Mouse (Mus musculus): ENCODE measurements around the gene Csgalnact2. TPM values are rescaled to one million over a fixed set of nuclear protein-coding genes. Genes with fewer than 3 reads are reported as not detected.

Csgalnact2 gene
- polyA plus RNA-seq, 1 experiment from 2014 or later: 6.6 TPM

GRCm38 (mm10) chr6:118066199-118067081 lies 72.5 kb downstream of the Csgalnact2 start:
- Histone ChIP-seq H3K36me3 (replicated peaks) (no peaks in the 10 kb centered on the region), H3K4me3 (peak overlapping the region; percentile 56), H3K27me3 (replicated peaks; ENCODE audit: low read depth, poor library complexity, severe bottlenecking) (peaks cover 50% of the 10 kb centered on the region), H3K27ac (replicated peaks) (no peak overlapping the region), H3K9me3 (no peaks in the 10 kb centered on the region), H3K4me1 (peaks cover 27% of the 10 kb centered on the region)
- WGBS: 2% methylated on average over 40 of the region's 40 CpGs
- DNase-seq (ENCODE audit: low spot score): peak; percentile 56

DNA sequence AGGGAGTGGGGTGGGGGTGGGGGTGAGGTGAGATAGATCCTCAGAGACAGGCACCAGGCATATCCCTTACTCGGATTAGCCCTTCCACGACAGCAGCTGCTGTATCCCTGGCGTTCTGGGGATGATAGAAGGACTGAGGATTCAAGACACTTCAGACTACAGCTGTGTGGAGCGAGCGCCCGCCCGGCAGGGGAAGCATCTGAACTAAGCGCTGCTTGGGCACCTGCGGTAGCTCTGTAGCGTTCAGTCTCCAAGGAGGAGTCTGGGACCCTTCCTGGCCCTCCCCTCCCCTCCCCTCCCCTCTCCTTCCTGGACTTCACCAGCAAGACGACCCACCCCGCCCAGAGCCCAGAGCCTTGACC lies 73.1 kb downstream of the Csgalnact2 start:
- no peak overlapping the region for H3K27ac ChIP-seq (replicated peaks)
- no peak for DNase-seq (ENCODE audit: low spot score)
- no peaks in the 10 kb centered on the region for H3K36me3 ChIP-seq (replicated peaks)
- no peaks in the 10 kb centered on the region for H3K9me3 ChIP-seq
- peaks cover 27% of the 10 kb centered on the region for H3K4me1 ChIP-seq
- 2% methylated on average over 12 of the region's 12 CpGs for WGBS
- peaks cover 50% of the 10 kb centered on the region for H3K27me3 ChIP-seq (replicated peaks; ENCODE audit: low read depth, poor library complexity, severe bottlenecking)
- peak overlapping the region; percentile 56 for H3K4me3 ChIP-seq

- Histone ChIP-seq H3K9me3 (no peaks in the 10 kb centered on the region), H3K27ac (replicated peaks) (no peak overlapping the region), H3K4me1 (peaks cover 24% of the 10 kb centered on the region), H3K36me3 (replicated peaks) (no peaks in the 10 kb centered on the region), H3K4me3 (peak overlapping the region; percentile 56; the same call in 1 of the 2 replicates), H3K27me3 (replicated peaks; ENCODE audit: low read depth, poor library complexity, severe bottlenecking) (peaks cover 50% of the 10 kb centered on the region)
- peak; percentile 65 for DNase-seq (ENCODE audit: low spot score)
- 16% methylated on average over 7 of the region's 7 CpGs for WGBS
Observed at GRCm38 (mm10) chr6:118064968-118065530, 73.9 kb downstream of the Csgalnact2 start.

- H3K27me3 ChIP-seq (replicated peaks; ENCODE audit: low read depth, poor library complexity, severe bottlenecking): peaks cover 45% of the 10 kb centered on the region
- 74% methylated on average over 5 of the region's 5 CpGs for WGBS
Observed at GRCm38 (mm10) chr6:118063266-118063665, 75.7 kb downstream of the Csgalnact2 start.

DNA sequence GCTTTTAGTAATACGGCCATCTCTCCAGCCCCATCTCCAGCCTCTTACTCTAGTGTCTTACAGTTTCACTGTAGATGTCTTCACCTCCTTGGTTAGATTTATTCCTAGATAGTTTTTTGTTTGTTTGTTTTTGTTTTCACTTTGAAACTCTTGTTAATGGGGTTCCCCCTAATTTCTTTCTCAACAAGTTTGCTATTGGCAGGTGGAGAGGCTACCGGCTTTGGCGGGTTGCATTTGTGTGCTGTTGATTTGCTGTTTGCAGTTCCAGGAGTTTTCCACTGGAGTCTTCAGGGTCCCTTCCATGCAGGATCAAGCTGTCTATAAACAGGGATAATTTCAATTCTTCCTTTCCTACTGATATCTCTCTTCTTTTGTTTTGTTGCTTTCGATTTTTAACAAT lies 77.7 kb downstream of the Csgalnact2 start:
- Histone ChIP-seq H3K4me3 (no peak overlapping the region), H3K9me3 (no peaks in the 10 kb centered on the region), H3K27me3 (replicated peaks; ENCODE audit: low read depth, poor library complexity, severe bottlenecking) (peaks cover 25% of the 10 kb centered on the region), H3K4me1 (peaks cover 13% of the 10 kb centered on the region), H3K27ac (replicated peaks) (no peak overlapping the region), H3K36me3 (replicated peaks) (no peaks in the 10 kb centered on the region)
- 91% methylated on average over 4 of the region's 4 CpGs for WGBS
- DNase-seq (ENCODE audit: low spot score): no peak

More at GRCm38 (mm10) chr6:118063266-118063665, 75.7 kb downstream of the Csgalnact2 start:
- DNase-seq (ENCODE audit: low spot score): no peak
- no peak overlapping the region for H3K27ac ChIP-seq (replicated peaks)
- H3K36me3 ChIP-seq (replicated peaks): no peaks in the 10 kb centered on the region
- H3K4me1 ChIP-seq: peaks cover 22% of the 10 kb centered on the region
- no peak overlapping the region for H3K4me3 ChIP-seq
- no peaks in the 10 kb centered on the region for H3K9me3 ChIP-seq

Small RNA genes within 50 kb of the gene (microRNA-seq; reads per million reads assigned to microRNA genes)
- not detected for gene Mir7044

Other genes with a start within 250 kb of the Csgalnact2 start
- 874 and 878 TPM in 2 replicates for gene Hnrnpf, start 238.8 kb downstream of the Csgalnact2 start, polyA plus RNA-seq (2016; fragmentation: Nextera tagmentation; extraction: Ambion mirVana)
- 2.5 and 3.8 TPM in 2 replicates for gene Fxyd4, start 201.4 kb downstream of the Csgalnact2 start, polyA plus RNA-seq (2016; fragmentation: Nextera tagmentation; extraction: Ambion mirVana)
- gene Rasgef1a, start 127.7 kb downstream of the Csgalnact2 start, polyA plus RNA-seq (2016; fragmentation: Nextera tagmentation; extraction: Ambion mirVana): 0.06 and 0.13 TPM in 2 replicates
- gene Ret, start 58.6 kb upstream of the Csgalnact2 start, polyA plus RNA-seq (2016; fragmentation: Nextera tagmentation; extraction: Ambion mirVana): 1.2 and 3.1 TPM in 2 replicates

Data from embryonic facial prominence, embryonic 10.5 days (tissue).